ENCODE assay signal across 8 mouse cellular contexts in the genomic region with DNA sequence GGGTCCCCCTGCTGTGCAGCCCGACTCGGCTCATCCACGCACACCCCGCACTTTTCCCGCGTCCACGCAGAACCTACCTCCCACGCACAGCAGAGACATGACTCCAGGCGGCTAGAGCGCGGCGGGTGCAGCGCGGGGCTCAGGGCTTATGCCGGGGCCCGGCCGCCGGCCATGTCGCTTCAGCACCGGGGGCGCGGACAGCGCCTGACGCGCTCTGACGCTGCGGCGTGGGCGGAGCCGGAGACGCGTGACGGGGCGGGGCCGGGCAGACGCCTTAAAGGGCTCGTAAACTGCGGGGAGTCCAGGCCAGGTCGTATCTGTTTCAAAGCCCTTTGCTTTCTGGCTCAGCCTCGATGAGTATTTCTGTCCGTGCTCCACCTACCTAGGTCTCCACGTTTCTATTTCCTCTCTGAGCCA. TPM values are rescaled to one million over a fixed set of nuclear protein-coding genes. Genes with fewer than 3 reads are reported as not detected.
A peak's percentile ranks its signal among the peaks of the same experiment; 100 is the strongest.
DNase-seq lines count a peak whose midpoint lies in the region; ATAC-seq lines count a peak whose summit lies in the region.

A gene (minus strand): TSS at position 209 of the 417 bp plus-strand sequence.

- peak; percentile 65 for ATAC-seq in hindbrain, embryonic 15.5 days (ENCODE audit: low FRiP score, low read depth)

- 1% methylated on average over 41 of the region's 42 CpGs for WGBS in hindbrain, embryonic 15.5 days

- peak; percentile 87 for DNase-seq in T-cell, adult 2 months (ENCODE audit: low spot score)
- peak; percentile 97 to 98 for DNase-seq in cerebellum, postnatal 25 days
- DNase-seq in frontal cortex, postnatal 36 days (ENCODE audit: low spot score in 2 of 2) = peak; percentile 90 to 95
- peak; percentile 87 for DNase-seq in left cerebral cortex, adult 11 months (ENCODE audit: low spot score)
- peak; percentile 90 for DNase-seq in lung, postnatal 36 days
- peak; percentile 92 for DNase-seq in retina, embryonic 14.5 days (ENCODE audit: low spot score)
- DNase-seq in thymus, postnatal 36 days = peak; percentile 88 to 90

- peak within 1 kb of the TSS; percentile 73 for H3K4me2 ChIP-seq in hindbrain, embryonic 15.5 days

- H3K4me1 ChIP-seq in hindbrain, embryonic 15.5 days (replicated peaks) = peaks cover 49% of the 10 kb centered on the region

- peak within 1 kb of the TSS; percentile 95 for H3K27ac ChIP-seq in hindbrain, embryonic 15.5 days (replicated peaks)

- H3K36me3 ChIP-seq in hindbrain, embryonic 15.5 days = no peaks in the 10 kb centered on the region

- peak within 1 kb of the TSS; percentile 75 for H3K9ac ChIP-seq in hindbrain, embryonic 15.5 days

- no peaks in the 10 kb centered on the region for H3K27me3 ChIP-seq in hindbrain, embryonic 15.5 days

- H3K9me3 ChIP-seq in hindbrain, embryonic 15.5 days = no peaks in the 10 kb centered on the region

- peak within 1 kb of the TSS; percentile 65 for H3K4me3 ChIP-seq in hindbrain, embryonic 15.5 days

RNA-seq across cellular contexts. Expression of the gene that starts here (rescaled TPM):
- polyA plus RNA-seq in hindbrain, embryonic 15.5 days (2015; fragmentation: Nextera tagmentation; extraction: Ambion mirVana) = 20.8 and 24.7 TPM in 2 replicates

Comparison
In these comparisons a context has a peak if more than half of its experiments do, and no peak if none do; other contexts are left out.
1. Peak in every context shown above with its lines: DNase-seq, ATAC-seq, H3K4me3 ChIP-seq and H3K27ac ChIP-seq.